Comparison of ENCODE assay signal across 8 mouse cellular contexts in genomic region chr1:134322591-134322990, GRCm38 (mm10). TPM values are rescaled to one million over a fixed set of nuclear protein-coding genes. Genes with fewer than 3 reads are reported as not detected.
DNase-seq lines count a peak whose midpoint lies in the region; ATAC-seq and TF ChIP-seq lines count a peak whose summit lies in the region.

No protein-coding gene starts in this region.

- DNase-seq in hindbrain, embryonic 11.5 days (ENCODE audit: low spot score), result no peak
- DNase-seq in MEL (ENCODE audit: low read depth, low spot score), result no peak
- peak; percentile 32 for DNase-seq in embryo, embryonic 10.5 days (ENCODE audit: low spot score)
- no peak for DNase-seq in lung, adult 2 months
- no peak for DNase-seq in urinary bladder, postnatal 10 days (ENCODE audit: low spot score)

- peak; percentile 50 for TF ChIP-seq RAD21 in MEL (IDR thresholded peaks at IDR 0.05; ENCODE audit: low read depth, low read length)

- ATAC-seq in hindbrain, embryonic 15.5 days (ENCODE audit: low FRiP score, low read depth), result 0 out of 2 replicates have a peak, but pooled peaks have one; percentile 7
- no peak for ATAC-seq in hindbrain, embryonic 11.5 days (ENCODE audit: low FRiP score)
- no peak for ATAC-seq in activated CD4-positive, CD25-positive, alpha-beta regulatory T cell, adult 4 months
- ATAC-seq in erythroid progenitor cell, adult 5-6 weeks (replicated peaks; ENCODE audit: low FRiP score, poor library complexity, severe bottlenecking), result no peak

- no peaks in the 10 kb centered on the region for H3K27me3 ChIP-seq in hindbrain, embryonic 15.5 days
- no peaks in the 10 kb centered on the region for H3K27me3 ChIP-seq in hindbrain, embryonic 11.5 days (ENCODE audit: control insufficient read depth, insufficient read depth, low read length)
- H3K27me3 ChIP-seq in MEL (ENCODE audit: control insufficient read depth in 1 of 2, insufficient read depth in 2 of 2, low read length in 2 of 2), result no peaks in the 10 kb centered on the region; a peak in 1 of 4 replicates

- H3K27ac ChIP-seq in hindbrain, embryonic 15.5 days (replicated peaks), result no peak overlapping the region
- no peak overlapping the region for H3K27ac ChIP-seq in hindbrain, embryonic 11.5 days (ENCODE audit: low read depth, low read length)
- no peak overlapping the region for H3K27ac ChIP-seq in MEL (ENCODE audit: control insufficient read depth, low read depth, low read length)

- H3K36me3 ChIP-seq in hindbrain, embryonic 15.5 days, result peaks cover 21% of the 10 kb centered on the region; the same call in 1 of the 2 replicates
- H3K36me3 ChIP-seq in hindbrain, embryonic 11.5 days (ENCODE audit: control insufficient read depth, insufficient read depth, low read length), result no peaks in the 10 kb centered on the region
- no peaks in the 10 kb centered on the region for H3K36me3 ChIP-seq in MEL (ENCODE audit: control insufficient read depth in 1 of 2, insufficient read depth in 2 of 2, low read length in 2 of 2)

- H3K4me3 ChIP-seq in hindbrain, embryonic 15.5 days, result no peak overlapping the region
- H3K4me3 ChIP-seq in hindbrain, embryonic 11.5 days (ENCODE audit: low read depth, low read length), result no peak overlapping the region
- H3K4me3 ChIP-seq in MEL (ENCODE audit: control insufficient read depth in 1 of 2, insufficient read depth in 1 of 2, low read depth in 2 of 2, low read length in 2 of 2), result no peak overlapping the region
- no peak overlapping the region for H3K4me3 ChIP-seq in lung, adult 2 months (replicated peaks; ENCODE audit: extremely low read depth, low read depth, low read length)

- H3K79me2 ChIP-seq in MEL (ENCODE audit: control insufficient read depth, insufficient read depth, low read length, poor library complexity), result no peaks in the 10 kb centered on the region

- no peaks in the 10 kb centered on the region for H3K9me3 ChIP-seq in hindbrain, embryonic 15.5 days
- H3K9me3 ChIP-seq in hindbrain, embryonic 11.5 days (ENCODE audit: control insufficient read depth, low read length), result no peaks in the 10 kb centered on the region
- no peaks in the 10 kb centered on the region for H3K9me3 ChIP-seq in MEL (replicated peaks; ENCODE audit: insufficient read depth, low read length)

- 87% methylated on average over 6 of the region's 6 CpGs for WGBS in hindbrain, embryonic 15.5 days
- 83% methylated on average over 6 of the region's 6 CpGs for WGBS in hindbrain, embryonic 11.5 days
- WGBS in lung, adult 2 months, result 70% methylated on average over 6 of the region's 6 CpGs

- TF ChIP-seq POLR2A in MEL (IDR thresholded peaks at IDR 0.05; ENCODE audit: control insufficient read depth in 1 of 2, insufficient read depth in 1 of 2, low read depth in 1 of 2, low read length in 2 of 2, poor library complexity in 1 of 2), result no peak
- no peak for TF ChIP-seq POLR2A in lung, adult 2 months (IDR thresholded peaks at IDR 0.05; ENCODE audit: borderline replicate concordance, extremely low read depth, low read depth, low read length)

- TF ChIP-seq EP300 in MEL (IDR thresholded peaks at IDR 0.05; ENCODE audit: low read depth in 1 of 2, low read length in 2 of 2), result no peak

- H3K9ac ChIP-seq in hindbrain, embryonic 15.5 days, result no peak overlapping the region
- no peak overlapping the region for H3K9ac ChIP-seq in hindbrain, embryonic 11.5 days (ENCODE audit: low read depth, low read length)
- no peak overlapping the region for H3K9ac ChIP-seq in MEL (ENCODE audit: control insufficient read depth, low read depth, low read length, poor library complexity, severe bottlenecking)

- peaks cover 5% of the 10 kb centered on the region; the same call in 1 of the 2 replicates for H3K4me1 ChIP-seq in hindbrain, embryonic 15.5 days (replicated peaks)
- H3K4me1 ChIP-seq in hindbrain, embryonic 11.5 days (replicated peaks; ENCODE audit: control insufficient read depth, insufficient read depth, low read length), result peaks cover 3% of the 10 kb centered on the region; the same call in 1 of the 2 replicates
- no peaks in the 10 kb centered on the region for H3K4me1 ChIP-seq in MEL (ENCODE audit: control insufficient read depth in 1 of 2, insufficient read depth in 2 of 2, low read length in 2 of 2)
- no peaks in the 10 kb centered on the region for H3K4me1 ChIP-seq in lung, adult 2 months (ENCODE audit: control insufficient read depth, insufficient read depth, low read length)

- peak in 2 of 3 experiments; percentile 11 to 49; a peak in 2 of 6 replicates for TF ChIP-seq CTCF in MEL (IDR thresholded peaks at IDR 0.05 in 2 of 3, conservative IDR thresholded peaks at IDR 0.05 in 1 of 3; ENCODE audit: control insufficient read depth in 1 of 3, insufficient read depth in 1 of 3, low read depth in 2 of 3, low read length in 3 of 3, poor library complexity in 1 of 3, severe bottlenecking in 1 of 3)
- TF ChIP-seq CTCF in lung, adult 2 months (IDR thresholded peaks at IDR 0.05; ENCODE audit: insufficient read depth, low read length), result peak; percentile 67

- no peak overlapping the region for H3K4me2 ChIP-seq in hindbrain, embryonic 15.5 days
- H3K4me2 ChIP-seq in hindbrain, embryonic 11.5 days (replicated peaks; ENCODE audit: low read depth, low read length), result no peak overlapping the region

TF ChIP-seq in MEL, 35 proteins besides CTCF, POLR2A, EP300 and RAD21:
- TF ChIP-seq SMC3 (IDR thresholded peaks at IDR 0.05; ENCODE audit: low read depth, low read length) (peak; percentile 37), TAL1 (IDR thresholded peaks at IDR 0.05; ENCODE audit: low read length) (no peak), MEF2A (IDR thresholded peaks at IDR 0.05; ENCODE audit: extremely low read depth, insufficient replicate concordance, low read depth, low read length, poor library complexity, severe bottlenecking) (no peak), BHLHE40 (IDR thresholded peaks at IDR 0.05; ENCODE audit: borderline replicate concordance, low read depth, low read length) (no peak), ETS1 (IDR thresholded peaks at IDR 0.05; ENCODE audit: low read depth, low read length) (no peak), KAT2A (conservative IDR thresholded peaks at IDR 0.05; ENCODE audit: low read depth, low read length) (no peak), GABPA (IDR thresholded peaks at IDR 0.05; ENCODE audit: low read depth, low read length) (no peak)

RNA-seq across cellular contexts. Expression of gene Ppfia4, which starts 10.1 kb away (rescaled TPM):
- 26.7 and 28.7 TPM in 2 replicates for polyA plus RNA-seq in hindbrain, embryonic 15.5 days (2015; fragmentation: Nextera tagmentation; extraction: Ambion mirVana)
- polyA plus RNA-seq in hindbrain, embryonic 11.5 days (2014; fragmentation: Nextera tagmentation; extraction: Ambion mirVana), result 1.9 and 2.1 TPM in 2 replicates
- not detected in 2 replicates for total RNA-seq in MEL (2012; rRNA removed)
- under 1 TPM in 1 of 2 experiments, not detected in 1; 0.11 TPM for polyA plus RNA-seq in MEL (2012; ENCODE audit: insufficient read depth in 1 of 2, insufficient read length in 2 of 2, low read depth in 1 of 2, low replicate concordance in 2 of 2, missing spikeins in 1 of 2)
- 7.9 and 11.3 TPM in 2 replicates for polyA plus RNA-seq in lung, adult 2 months (2012; rRNA removed)
- under 1 TPM in 1 of 2 experiments, not detected in 1; 0.15 TPM for polyA plus RNA-seq in activated CD4-positive, CD25-positive, alpha-beta regulatory T cell, adult 4 months (2017; shearing (Covaris generic))
- 0.42 and 0.72 TPM in 2 replicates for total RNA-seq in erythroid progenitor cell, adult 5-6 weeks (2015; ENCODE audit: low replicate concordance)
- total RNA-seq in erythroid progenitor cell, adult 5-6 weeks (2017; ENCODE audit: low replicate concordance), result 3.0 TPM in 1 of 2 replicates, not detected in the other

RNA-seq across cellular contexts. Expression of gene Myog, which starts 32.8 kb away (rescaled TPM):
- 0.45 TPM in 1 of 2 replicates, not detected in the other for polyA plus RNA-seq in hindbrain, embryonic 15.5 days (2015; fragmentation: Nextera tagmentation; extraction: Ambion mirVana)
- 5.5 and 12.2 TPM in 2 replicates for polyA plus RNA-seq in hindbrain, embryonic 11.5 days (2014; fragmentation: Nextera tagmentation; extraction: Ambion mirVana)
- total RNA-seq in MEL (2012; rRNA removed), result not detected in 2 replicates
- not detected for polyA plus RNA-seq in MEL (2012; ENCODE audit: insufficient read depth in 1 of 2, insufficient read length in 2 of 2, low read depth in 1 of 2, low replicate concordance in 2 of 2, missing spikeins in 1 of 2)
- polyA plus RNA-seq in lung, adult 2 months (2012; rRNA removed), result 1.7 TPM in 1 of 2 replicates, not detected in the other
- not detected for polyA plus RNA-seq in activated CD4-positive, CD25-positive, alpha-beta regulatory T cell, adult 4 months (2017; shearing (Covaris generic))
- not detected in 2 replicates for total RNA-seq in erythroid progenitor cell, adult 5-6 weeks (2015; ENCODE audit: low replicate concordance)
- total RNA-seq in erythroid progenitor cell, adult 5-6 weeks (2017; ENCODE audit: low replicate concordance), result not detected in 2 replicates

RNA-seq across cellular contexts. Expression of gene Tmem183a, which starts 39.2 kb away (rescaled TPM):
- polyA plus RNA-seq in hindbrain, embryonic 15.5 days (2015; fragmentation: Nextera tagmentation; extraction: Ambion mirVana), result 125 and 126 TPM in 2 replicates
- 126 and 128 TPM in 2 replicates for polyA plus RNA-seq in hindbrain, embryonic 11.5 days (2014; fragmentation: Nextera tagmentation; extraction: Ambion mirVana)
- total RNA-seq in MEL (2012; rRNA removed), result 54.2 and 69.3 TPM in 2 replicates
- polyA plus RNA-seq in MEL (2012; ENCODE audit: insufficient read depth in 1 of 2, insufficient read length in 2 of 2, low read depth in 1 of 2, low replicate concordance in 2 of 2, missing spikeins in 1 of 2), result 100 to 1,000 TPM in 1 of 2 experiments, 10 to 100 TPM in 1; 82.7 to 131 TPM
- 44.9 and 71.8 TPM in 2 replicates for polyA plus RNA-seq in lung, adult 2 months (2012; rRNA removed)
- polyA plus RNA-seq in activated CD4-positive, CD25-positive, alpha-beta regulatory T cell, adult 4 months (2017; shearing (Covaris generic)), result 10 to 100 TPM; 23.6 to 33.3 TPM
- total RNA-seq in erythroid progenitor cell, adult 5-6 weeks (2015; ENCODE audit: low replicate concordance), result 52.0 and 62.3 TPM in 2 replicates
- total RNA-seq in erythroid progenitor cell, adult 5-6 weeks (2017; ENCODE audit: low replicate concordance), result 72.4 and 84.7 TPM in 2 replicates
